Mouse (Mus musculus) heart, postnatal 0 days (tissue): ENCODE results near the gene Tmem132d. TPM values are rescaled to one million over a fixed set of nuclear protein-coding genes. Genes with fewer than 3 reads are reported as not detected.

ENCODE experiments used
- ATAC-seq: fragments of 200-750 bp; cut with Nextera tagmentation; 2 replicates; pipeline ENCODE4 v1.8.0; 2017; ENCODE audit warnings: low read depth, moderate number of reproducible peaks, moderate library complexity; ENCODE audit not compliant: insufficient read depth
- DNase-seq: peaks from one replicate; pipeline ENCODE4 v3.0.0-alpha.2; 2016; ENCODE audit warnings: low spot score
- H3K27ac ChIP-seq: fragments of 300-500 bp; sonication (generic); 2 replicates; pipeline ENCODE4 v1.5.1; 2014; ENCODE audit warnings: low read depth, mild to moderate bottlenecking
- H3K27me3 ChIP-seq: fragments of 300-500 bp; sonication (generic); 2 replicates; pipeline ENCODE4 v1.6.1; 2014; ENCODE audit warnings: low read length, mixed read lengths; ENCODE audit not compliant: control insufficient read depth, insufficient read depth
- H3K36me3 ChIP-seq: fragments of 300-500 bp; sonication (generic); replicated peaks from 2 replicates; pipeline ENCODE4 v1.6.1; 2014; ENCODE audit warnings: low read length, mixed read lengths; ENCODE audit not compliant: control insufficient read depth, insufficient read depth
- H3K4me1 ChIP-seq: fragments of 300-500 bp; sonication (generic); 2 replicates; pipeline ENCODE4 v1.6.1; 2014; ENCODE audit warnings: antibody characterized with exemption; ENCODE audit not compliant: control insufficient read depth, insufficient read depth
- H3K4me2 ChIP-seq: fragments of 300-500 bp; sonication (generic); 2 replicates; pipeline ENCODE4 v1.6.1; 2014; ENCODE audit warnings: low read depth, mild to moderate bottlenecking, low read length, moderate library complexity
- H3K4me3 ChIP-seq: fragments of 300-500 bp; sonication (generic); 2 replicates; pipeline ENCODE4 v1.5.1; 2014; ENCODE audit warnings: low read depth, low read length
- H3K9ac ChIP-seq: fragments of 300-500 bp; sonication (generic); replicated peaks from 2 replicates; pipeline ENCODE4 v1.6.1; 2014; ENCODE audit warnings: low read depth, low read length, mixed read lengths
- H3K9me3 ChIP-seq: fragments of 300-500 bp; sonication (generic); replicated peaks from 2 replicates; pipeline ENCODE4 v1.6.1; 2016; ENCODE audit warnings: low read length; ENCODE audit not compliant: control insufficient read depth
- CTCF ChIP-seq: IDR thresholded peaks from 2 replicates; pipeline ENCODE4 v1.5.1; 2016; ENCODE audit warnings: antibody characterized with exemption, control low read depth, low read depth
- EP300 ChIP-seq: IDR thresholded peaks from 2 replicates; pipeline ENCODE4 v1.6.1; 2016; ENCODE audit warnings: antibody characterized with exemption, low read depth
- WGBS: fragments of 180-500 bp; shearing (Covaris S2); extraction: QIAGEN DNeasy Blood & Tissue Kit; methylation state at CpG from one replicate; pipeline ENCODE4 v1.1.7; 2014; 5-methylcytosine and 5-hydroxymethylcytosine counted together
- polyA plus RNA-seq: library from polyadenylated mRNA; unstranded; fragments of >200 nt; fragmentation: Nextera tagmentation; extraction: Ambion mirVana; gene quantifications from 2 replicates; pipeline ENCODE4 v1.2.1, GENCODE M21; 2015
- total RNA-seq: library from RNA; depleted of rRNA; stranded (reverse); fragments of >200 nt; gene quantifications from 2 replicates; pipeline ENCODE4 v1.2.3, GENCODE M21; 2014; ENCODE audit warnings: low replicate concordance

Gene Tmem132d
- total and polyA plus RNA-seq, 2 experiments from 2014 or later: 0.04 TPM; not detected in 1

GRCm38 (mm10) chr5:128267366-128267765, 165.5 kb downstream of the Tmem132d start:
- TF ChIP-seq EP300 (no peak), CTCF (no peak)
- H3K27me3 ChIP-seq: no peaks in the 10 kb centered on the region
- no peak overlapping the region for H3K4me2 ChIP-seq
- H3K27ac ChIP-seq: no peak overlapping the region
- H3K36me3 ChIP-seq: no peaks in the 10 kb centered on the region
- DNase-seq: no peak
- no peak for ATAC-seq
- H3K9ac ChIP-seq: no peak overlapping the region
- no peak overlapping the region for H3K4me3 ChIP-seq
- no peaks in the 10 kb centered on the region for H3K4me1 ChIP-seq
- H3K9me3 ChIP-seq: 0 out of 2 replicates have a peak, but pooled peaks cover 11% of the 10 kb centered on the region
- WGBS: 82% methylated on average over 6 of the region's 6 CpGs

- Histone ChIP-seq H3K4me1 (no peaks in the 10 kb centered on the region), H3K9me3 (0 out of 2 replicates have a peak, but pooled peaks cover 8% of the 10 kb centered on the region), H3K36me3 (no peaks in the 10 kb centered on the region), H3K9ac (no peak overlapping the region), H3K4me3 (no peak overlapping the region), H3K4me2 (no peak overlapping the region), H3K27me3 (no peaks in the 10 kb centered on the region), H3K27ac (no peak overlapping the region)
- no peak for DNase-seq
- TF ChIP-seq CTCF: no peak
- TF ChIP-seq EP300: no peak
- ATAC-seq: no peak
- WGBS: 71% methylated on average over 4 of the region's 4 CpGs
These were observed 188.7 kb downstream of the Tmem132d start for GRCm38 (mm10) chr5:128244219-128244618.

GRCm38 (mm10) chr5:128236638-128237335, 196.1 kb downstream of the Tmem132d start:
- H3K9me3 ChIP-seq: no peaks in the 10 kb centered on the region
- no peak overlapping the region for H3K4me2 ChIP-seq
- no peak for ATAC-seq
- no peak overlapping the region for H3K9ac ChIP-seq
- H3K27me3 ChIP-seq: no peaks in the 10 kb centered on the region
- H3K36me3 ChIP-seq: no peaks in the 10 kb centered on the region
- H3K4me1 ChIP-seq: no peaks in the 10 kb centered on the region
- no peak overlapping the region for H3K27ac ChIP-seq
- TF ChIP-seq CTCF (no peak), EP300 (no peak)
- no peak for DNase-seq
- H3K4me3 ChIP-seq: no peak overlapping the region
- 46% methylated on average over 9 of the region's 9 CpGs for WGBS

GRCm38 (mm10) chr5:128235611-128236010, 197.3 kb downstream of the Tmem132d start:
- Histone ChIP-seq H3K9ac (no peak overlapping the region), H3K27me3 (no peaks in the 10 kb centered on the region), H3K4me3 (no peak overlapping the region), H3K9me3 (no peaks in the 10 kb centered on the region), H3K4me1 (no peaks in the 10 kb centered on the region), H3K36me3 (no peaks in the 10 kb centered on the region), H3K27ac (no peak overlapping the region), H3K4me2 (no peak overlapping the region)
- 42% methylated on average over 1 of the region's 1 CpGs for WGBS
- TF ChIP-seq CTCF (no peak), EP300 (no peak)
- ATAC-seq (no peak), DNase-seq (no peak)

- ATAC-seq (no peak), DNase-seq (no peak)
- H3K4me1 ChIP-seq: no peaks in the 10 kb centered on the region
- H3K27me3 ChIP-seq: no peaks in the 10 kb centered on the region
- H3K36me3 ChIP-seq: no peaks in the 10 kb centered on the region
- no peak overlapping the region for H3K4me2 ChIP-seq
- TF ChIP-seq CTCF: no peak
- no peak for TF ChIP-seq EP300
- no peak overlapping the region for H3K9ac ChIP-seq
- no peak overlapping the region for H3K27ac ChIP-seq
- no peaks in the 10 kb centered on the region for H3K9me3 ChIP-seq
- no peak overlapping the region for H3K4me3 ChIP-seq
These were observed 199.8 kb downstream of the Tmem132d start for GRCm38 (mm10) chr5:128233101-128233500.

- no peak overlapping the region for H3K4me2 ChIP-seq
- no peak overlapping the region for H3K9ac ChIP-seq
- no peak overlapping the region for H3K4me3 ChIP-seq
- H3K9me3 ChIP-seq: no peaks in the 10 kb centered on the region
- no peak for TF ChIP-seq CTCF
- TF ChIP-seq EP300: no peak
- DNase-seq (no peak), ATAC-seq (no peak)
- no peaks in the 10 kb centered on the region for H3K27me3 ChIP-seq
- no peak overlapping the region for H3K27ac ChIP-seq
- H3K4me1 ChIP-seq: no peaks in the 10 kb centered on the region
- H3K36me3 ChIP-seq: no peaks in the 10 kb centered on the region
These were observed 214.6 kb downstream of the Tmem132d start for GRCm38 (mm10) chr5:128218281-128218680.
